Mouse (Mus musculus) MEL (cell line): ENCODE measurements around the gene Grcc10. TPM values are rescaled to one million over a fixed set of nuclear protein-coding genes. Genes with fewer than 3 reads are reported as not detected.

Experiments used
- DNase-seq: peaks from one replicate; pipeline ENCODE4 v3.0.0; 2011; ENCODE audit warnings: low read depth, low spot score
- H3K27ac ChIP-seq: 2 replicates; pipeline ENCODE4 v1.5.1; 2012; ENCODE audit warnings: low read depth, mild to moderate bottlenecking, control low read depth, low read length, moderate library complexity; ENCODE audit not compliant: control insufficient read depth
- H3K27me3 ChIP-seq, 2 experiments: fragments of 150-350 bp in 1 of 2; sonication (generic) in 1 of 2; 2 replicates each; pipeline ENCODE4 v1.6.1; 2012; ENCODE audit warnings: low read length in 2 of 2, mild to moderate bottlenecking in 2 of 2, improper control_type of control experiment in 1 of 2, moderate library complexity in 1 of 2; ENCODE audit not compliant: insufficient read depth in 2 of 2, control insufficient read depth in 1 of 2
- H3K36me3 ChIP-seq, 2 experiments: 2 replicates each; pipeline ENCODE4 v1.6.1; 2012 to 2014; ENCODE audit warnings: low read length in 2 of 2, improper control_type of control experiment in 1 of 2, inconsistent platforms in 1 of 2, mild to moderate bottlenecking in 1 of 2; ENCODE audit not compliant: insufficient read depth in 2 of 2, control insufficient read depth in 1 of 2
- H3K4me1 ChIP-seq, 2 experiments: fragments of 150-350 bp in 1 of 2; sonication (generic) in 1 of 2; 2 replicates each; pipeline ENCODE4 v1.6.1; 2012; ENCODE audit warnings: low read length in 2 of 2, improper control_type of control experiment in 1 of 2, mild to moderate bottlenecking in 1 of 2; ENCODE audit not compliant: insufficient read depth in 2 of 2, control insufficient read depth in 1 of 2
- H3K4me3 ChIP-seq, 2 experiments: fragments of 150-350 bp in 1 of 2; sonication (generic) in 1 of 2; 2 replicates each; pipeline ENCODE4 v1.5.1; 2012; ENCODE audit warnings: low read depth in 2 of 2, low read length in 2 of 2, mild to moderate bottlenecking in 2 of 2, moderate library complexity in 2 of 2, control low read depth in 1 of 2, improper control_type of control experiment in 1 of 2; ENCODE audit not compliant: control insufficient read depth in 1 of 2, insufficient read depth in 1 of 2
- H3K79me2 ChIP-seq: 2 replicates; pipeline ENCODE4 v1.6.1; 2012; ENCODE audit warnings: mild to moderate bottlenecking, low read length, moderate library complexity; ENCODE audit not compliant: control insufficient read depth, poor library complexity, insufficient read depth
- H3K9ac ChIP-seq: 2 replicates; pipeline ENCODE4 v1.6.1; 2012; ENCODE audit warnings: low read depth, mild to moderate bottlenecking, control low read depth, low read length, moderate library complexity; ENCODE audit not compliant: control insufficient read depth, poor library complexity, severe bottlenecking
- H3K9me3 ChIP-seq: fragments of 150-350 bp; sonication (generic); replicated peaks from 2 replicates; pipeline ENCODE4 v1.6.1; 2012; ENCODE audit warnings: mild to moderate bottlenecking, low read length, improper control_type of control experiment, moderate library complexity; ENCODE audit not compliant: insufficient read depth
- BHLHE40 ChIP-seq: IDR thresholded peaks from 2 replicates; pipeline ENCODE4 v1.6.1; 2012; ENCODE audit warnings: low read depth, mild to moderate bottlenecking, inconsistent platforms, low read length, improper control_type of control experiment, borderline replicate concordance
- CHD1 ChIP-seq: IDR thresholded peaks from 2 replicates; pipeline ENCODE4 v1.6.1; 2012; ENCODE audit warnings: low read depth, mild to moderate bottlenecking, inconsistent platforms, low read length, improper control_type of control experiment
- CHD2 ChIP-seq: IDR thresholded peaks from 2 replicates; pipeline ENCODE4 v1.6.1; 2011; ENCODE audit warnings: low read length, improper control_type of control experiment
- CTCF ChIP-seq, 3 experiments: IDR thresholded peaks in 2 of 3; conservative IDR thresholded peaks in 1 of 3; 2 replicates each; pipeline ENCODE4 v1.5.1; 2011 to 2012; ENCODE audit warnings: low read length in 3 of 3, low read depth in 2 of 3, mild to moderate bottlenecking in 2 of 3, improper control_type of control experiment in 1 of 3, inconsistent platforms in 1 of 3, mixed read lengths in 1 of 3, moderate library complexity in 1 of 3; ENCODE audit not compliant: control insufficient read depth in 1 of 3, insufficient read depth in 1 of 3, poor library complexity in 1 of 3, severe bottlenecking in 1 of 3
- ELF1 ChIP-seq: IDR thresholded peaks from 2 replicates; pipeline ENCODE4 v1.6.1; 2014; ENCODE audit warnings: low read depth, mild to moderate bottlenecking, inconsistent platforms, low read length, improper control_type of control experiment, moderate library complexity
- GABPA ChIP-seq: IDR thresholded peaks from 2 replicates; pipeline ENCODE4 v1.6.1; 2012; ENCODE audit warnings: low read depth, mild to moderate bottlenecking, inconsistent platforms, low read length, improper control_type of control experiment, moderate library complexity
- JUND ChIP-seq: IDR thresholded peaks from 2 replicates; pipeline ENCODE4 v1.6.1; 2011; ENCODE audit warnings: low read depth, mild to moderate bottlenecking, improper control_type of control experiment, low read length
- KAT2A ChIP-seq: conservative IDR thresholded peaks from 2 replicates; pipeline ENCODE4 v1.6.1; 2012; ENCODE audit warnings: low read depth, low read length, improper control_type of control experiment, inconsistent platforms
- MAFK ChIP-seq: IDR thresholded peaks from 2 replicates; pipeline ENCODE4 v1.6.1; 2011; ENCODE audit warnings: low read depth, mild to moderate bottlenecking, low read length, improper control_type of control experiment, borderline replicate concordance
- MAZ ChIP-seq: IDR thresholded peaks from 2 replicates; pipeline ENCODE4 v1.6.1; 2012; ENCODE audit warnings: low read depth, mild to moderate bottlenecking, inconsistent platforms, low read length, improper control_type of control experiment
- MEF2A ChIP-seq: IDR thresholded peaks from 2 replicates; pipeline ENCODE4 v1.6.1; 2014; ENCODE audit warnings: low read depth, mild to moderate bottlenecking, inconsistent platforms, low read length, improper control_type of control experiment; ENCODE audit not compliant: poor library complexity, insufficient replicate concordance, severe bottlenecking; ENCODE audit errors: extremely low read depth
- MXI1 ChIP-seq: IDR thresholded peaks from 2 replicates; pipeline ENCODE4 v1.6.1; 2011; ENCODE audit warnings: mild to moderate bottlenecking, low read depth, low read length, improper control_type of control experiment
- NELFE ChIP-seq: IDR thresholded peaks from 2 replicates; pipeline ENCODE4 v1.6.1; 2011; ENCODE audit warnings: low read depth, low read length, improper control_type of control experiment
- NRF1 ChIP-seq: IDR thresholded peaks from 2 replicates; pipeline ENCODE4 v1.6.1; 2014; ENCODE audit warnings: low read depth, mild to moderate bottlenecking, inconsistent platforms, low read length, improper control_type of control experiment, moderate library complexity; ENCODE audit not compliant: poor library complexity, insufficient read depth, severe bottlenecking
- POLR2A ChIP-seq, 2 experiments: IDR thresholded peaks; 2 replicates each; pipeline ENCODE4 v1.6.1; 2011 to 2012; ENCODE audit warnings: low read length in 2 of 2, mild to moderate bottlenecking in 2 of 2, control low read depth in 1 of 2, improper control_type of control experiment in 1 of 2, low read depth in 1 of 2, moderate library complexity in 1 of 2; ENCODE audit not compliant: control insufficient read depth in 1 of 2, insufficient read depth in 1 of 2, poor library complexity in 1 of 2
- POLR2AphosphoS5 ChIP-seq: IDR thresholded peaks from 2 replicates; pipeline ENCODE4 v1.6.1; 2012; ENCODE audit warnings: low read depth, borderline replicate concordance, mild to moderate bottlenecking, inconsistent platforms, low read length, moderate library complexity, mixed read lengths
- RAD21 ChIP-seq: IDR thresholded peaks from 2 replicates; pipeline ENCODE4 v1.6.1; 2011; ENCODE audit warnings: mild to moderate bottlenecking, low read depth, low read length, improper control_type of control experiment
- RCOR1 ChIP-seq: IDR thresholded peaks from 2 replicates; pipeline ENCODE4 v1.6.1; 2012; ENCODE audit warnings: low read depth, mild to moderate bottlenecking, inconsistent platforms, low read length, improper control_type of control experiment
- SIN3A ChIP-seq: IDR thresholded peaks from 2 replicates; pipeline ENCODE4 v1.6.1; 2012; ENCODE audit warnings: low read length, improper control_type of control experiment, inconsistent platforms
- TAL1 ChIP-seq: IDR thresholded peaks from 2 replicates; pipeline ENCODE4 v1.6.1; 2012; ENCODE audit warnings: mild to moderate bottlenecking, inconsistent platforms, low read length, moderate library complexity, mixed read lengths
- TBP ChIP-seq: IDR thresholded peaks from 2 replicates; pipeline ENCODE4 v1.8.0; 2011; ENCODE audit warnings: low read depth, low read length, improper control_type of control experiment
- ZMIZ1 ChIP-seq: IDR thresholded peaks from 2 replicates; pipeline ENCODE4 v1.6.1; 2012; ENCODE audit warnings: low read depth, mild to moderate bottlenecking, inconsistent platforms, low read length, improper control_type of control experiment, moderate library complexity
- ZNF384 ChIP-seq: IDR thresholded peaks from 2 replicates; pipeline ENCODE4 v1.6.1; 2012; ENCODE audit warnings: low read depth, mild to moderate bottlenecking, inconsistent platforms, low read length, improper control_type of control experiment
- polyA plus RNA-seq, 2 experiments: library from polyadenylated mRNA; stranded (reverse) in 1 of 2; unstranded in 1 of 2; fragments of >175 nt in 1 of 2; fragments of >200 nt in 1 of 2; gene quantifications; 2 replicates each; pipeline versions ENCODE4 v1.2.1 to v1.2.4; 2012; ENCODE audit warnings: low replicate concordance in 2 of 2, low read depth in 1 of 2; ENCODE audit not compliant: insufficient read length in 2 of 2, insufficient read depth in 1 of 2, missing spikeins in 1 of 2
- total RNA-seq: library from RNA; depleted of rRNA; stranded (reverse); fragments of 300-350 nt; gene quantifications from 2 replicates; pipeline ENCODE4 v1.2.3, GENCODE M21; 2012

Gene Grcc10
- total and polyA plus RNA-seq, 3 experiments, result 57.4 to 62.9 TPM; not detected in 1

DNA sequence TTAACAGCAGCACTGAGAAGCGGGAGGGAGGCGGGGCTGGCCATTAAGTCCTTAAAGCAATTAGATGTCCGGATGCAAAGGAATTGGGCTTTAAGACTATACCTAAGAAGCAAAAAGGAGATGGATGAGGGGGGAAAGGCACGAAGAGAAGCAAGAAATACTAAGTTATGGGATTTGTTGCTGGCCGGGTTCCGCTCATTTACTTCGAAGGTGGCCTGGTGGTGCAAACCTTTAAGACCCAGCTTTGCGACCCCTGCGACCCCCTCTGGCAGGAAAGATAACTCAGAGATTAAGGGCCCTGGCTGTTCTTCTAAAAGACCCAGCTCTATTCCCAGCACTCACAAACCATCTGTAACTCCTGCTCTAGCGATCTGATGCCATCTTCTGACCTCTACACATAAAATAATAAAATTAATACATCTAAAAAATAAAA, 38.8 kb upstream of the Grcc10 start:
- Histone ChIP-seq H3K79me2 (no peaks in the 10 kb centered on the region), H3K27ac (no peak overlapping the region), H3K9ac (no peak overlapping the region), H3K36me3 (no peaks in the 10 kb centered on the region), H3K27me3 (peaks cover 9 to 12% of the 10 kb centered on the region in 2 experiments), H3K9me3 (no peaks in the 10 kb centered on the region), H3K4me1 (no peaks in the 10 kb centered on the region), H3K4me3 (no peak overlapping the region)
- DNase-seq, result no peak
- TF ChIP-seq RCOR1 (no peak), MEF2A (no peak), RAD21 (no peak), POLR2A (IDR thresholded peaks at IDR 0.05; ENCODE audit: control insufficient read depth in 1 of 2, insufficient read depth in 1 of 2, low read depth in 1 of 2, low read length in 2 of 2, poor library complexity in 1 of 2) (no peak), KAT2A (no peak), NELFE (no peak), NRF1 (no peak), GABPA (no peak), JUND (no peak), CTCF (IDR thresholded peaks at IDR 0.05 in 2 of 3, conservative IDR thresholded peaks at IDR 0.05 in 1 of 3; ENCODE audit: control insufficient read depth in 1 of 3, insufficient read depth in 1 of 3, low read depth in 2 of 3, low read length in 3 of 3, poor library complexity in 1 of 3, severe bottlenecking in 1 of 3) (no peak), CHD1 (no peak), POLR2AphosphoS5 (no peak), ZMIZ1 (no peak), MAZ (no peak), ELF1 (no peak), TBP (no peak)

DNA sequence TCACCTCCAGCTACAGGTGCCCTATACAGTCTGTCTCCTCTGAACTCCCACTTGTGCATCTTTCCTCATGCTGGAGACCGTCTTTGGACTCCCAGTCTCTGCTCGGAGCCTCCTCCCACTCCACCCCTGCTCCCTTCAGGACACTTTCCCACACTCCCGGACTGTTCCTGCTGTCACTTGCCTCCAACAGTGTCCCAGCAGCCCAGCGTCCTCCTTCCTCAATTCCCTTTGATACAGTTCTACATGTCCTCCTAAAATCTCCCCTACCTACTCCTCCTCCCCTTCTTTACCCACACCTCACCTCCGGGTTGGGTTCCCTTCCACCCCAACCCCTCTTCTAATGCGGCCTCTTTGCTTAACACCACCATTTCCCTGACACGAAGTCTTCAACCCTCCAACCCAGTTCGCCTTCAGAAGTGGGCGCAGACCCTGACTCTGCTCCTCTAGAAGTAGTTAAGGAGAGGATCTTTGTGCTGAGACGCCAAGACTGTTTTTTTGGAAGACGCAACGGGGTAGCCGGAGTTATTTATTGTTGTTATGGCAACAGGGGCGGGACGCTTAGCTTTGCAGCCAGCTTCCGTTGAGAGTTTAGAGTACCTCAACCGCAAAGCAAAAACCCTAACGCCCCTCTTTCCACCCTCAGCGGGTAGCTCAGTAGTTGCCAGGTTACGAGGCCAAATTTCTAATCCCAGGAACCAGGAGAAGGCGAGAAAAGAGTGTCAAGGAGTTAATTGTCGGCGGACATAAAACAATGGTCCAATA, 38.2 kb upstream of the Grcc10 start, which contains the start of gene Lrrc23:
TSS of gene Lrrc23 (minus strand) at position 506 of the 762 bp plus-strand sequence.
- no peaks in the 10 kb centered on the region for H3K36me3 ChIP-seq
- no peak within 1 kb of the TSS for H3K4me3 ChIP-seq
- H3K79me2 ChIP-seq, result no peaks in the 10 kb centered on the region
- no peaks in the 10 kb centered on the region for H3K9me3 ChIP-seq
- DNase-seq, result no peak
- H3K27ac ChIP-seq, result no peak within 1 kb of the TSS
- no peaks in the 10 kb centered on the region for H3K4me1 ChIP-seq
- no peak within 1 kb of the TSS for H3K9ac ChIP-seq
- peaks cover 9 to 12% of the 10 kb centered on the region in 2 experiments for H3K27me3 ChIP-seq
- TF ChIP-seq MEF2A (no peak), BHLHE40 (no peak), MAZ (no peak), MAFK (no peak), CTCF (IDR thresholded peaks at IDR 0.05 in 2 of 3, conservative IDR thresholded peaks at IDR 0.05 in 1 of 3; ENCODE audit: control insufficient read depth in 1 of 3, insufficient read depth in 1 of 3, low read depth in 2 of 3, low read length in 3 of 3, poor library complexity in 1 of 3, severe bottlenecking in 1 of 3) (no peak), ZMIZ1 (no peak), MXI1 (no peak), TAL1 (no peak), CHD2 (no peak), SIN3A (no peak), ZNF384 (no peak), GABPA (no peak)
